ENCODE assay signal across 18 mouse cellular contexts in the genomic region with DNA sequence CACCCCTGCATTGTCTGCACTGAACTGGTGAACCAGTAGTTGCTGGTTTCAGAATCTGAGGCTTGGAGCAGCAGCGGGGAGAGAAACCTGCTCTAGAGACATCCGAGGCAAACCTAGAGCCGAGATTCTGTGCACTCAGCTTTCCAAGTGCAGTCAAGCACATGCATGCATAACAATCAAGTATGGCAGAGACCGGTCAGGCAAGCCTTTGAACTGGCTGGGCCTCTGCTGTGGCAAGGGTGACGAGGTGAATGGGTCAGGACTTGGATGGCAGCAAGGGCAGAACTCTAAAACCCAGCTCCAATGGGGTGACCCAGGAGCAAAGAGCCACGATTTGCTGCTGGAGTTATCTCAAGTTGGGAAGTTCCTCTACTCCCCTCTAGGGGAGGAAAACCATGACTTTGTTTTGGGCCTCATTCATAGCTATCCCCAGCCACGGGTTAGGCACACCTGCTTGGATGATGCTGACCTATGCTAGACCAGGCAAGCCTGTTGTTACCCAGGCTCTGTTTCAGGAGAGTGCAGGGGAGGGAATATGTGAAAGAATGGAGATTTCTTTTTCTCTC. TPM values are rescaled to one million over a fixed set of nuclear protein-coding genes. Genes with fewer than 3 reads are reported as not detected.
DNase-seq lines count a peak whose midpoint lies in the region; ATAC-seq and TF ChIP-seq lines count a peak whose summit lies in the region.
"Had no signal": no experiment of that assay in that cellular context is flagged by ENCODE, and none has a peak within 500 bp of the region (broad histone marks: within the 10 kb centered on the region; RNA-seq: fewer than 3 reads in every experiment).

No protein-coding gene starts in this region.

- H3K9ac ChIP-seq in heart, postnatal 0 days (replicated peaks; ENCODE audit: low read depth, low read length): no peak overlapping the region
- no peak overlapping the region for H3K9ac ChIP-seq in midbrain, embryonic 11.5 days (ENCODE audit: low read length)
- H3K9ac ChIP-seq in midbrain, embryonic 13.5 days (replicated peaks): no peak overlapping the region
- H3K9ac ChIP-seq in stomach, postnatal 0 days (ENCODE audit: low read length): no peak overlapping the region
- H3K9ac ChIP-seq: limb, embryonic 13.5 days; midbrain, embryonic 12.5 days had no signal

- H3K4me1 ChIP-seq in heart, postnatal 0 days (ENCODE audit: control insufficient read depth, insufficient read depth): no peaks in the 10 kb centered on the region
- peaks cover 9% of the 10 kb centered on the region; the same call in 1 of the 2 replicates for H3K4me1 ChIP-seq in midbrain, embryonic 11.5 days (ENCODE audit: control insufficient read depth, insufficient read depth, low read length)
- peaks cover 23% of the 10 kb centered on the region for H3K4me1 ChIP-seq in midbrain, embryonic 13.5 days (replicated peaks)
- no peaks in the 10 kb centered on the region for H3K4me1 ChIP-seq in stomach, postnatal 0 days (replicated peaks; ENCODE audit: control insufficient read depth, insufficient read depth)

- intact Hi-C loops in heart, postnatal 25 days (cut with DNase I): no loop called here

- no peaks in the 10 kb centered on the region for H3K9me3 ChIP-seq in heart, postnatal 0 days (replicated peaks; ENCODE audit: control insufficient read depth, low read length)
- H3K9me3 ChIP-seq in midbrain, embryonic 11.5 days (ENCODE audit: control insufficient read depth, low read length): no peaks in the 10 kb centered on the region
- no peaks in the 10 kb centered on the region for H3K9me3 ChIP-seq in midbrain, embryonic 13.5 days
- no peaks in the 10 kb centered on the region for H3K9me3 ChIP-seq in stomach, postnatal 0 days (ENCODE audit: control insufficient read depth, low read length)
- H3K9me3 ChIP-seq: limb, embryonic 13.5 days; midbrain, embryonic 12.5 days had no signal

- H3K4me2 ChIP-seq in heart, postnatal 0 days (ENCODE audit: low read depth, low read length): no peak overlapping the region
- no peak overlapping the region for H3K4me2 ChIP-seq in midbrain, embryonic 11.5 days
- no peak overlapping the region for H3K4me2 ChIP-seq in midbrain, embryonic 13.5 days (replicated peaks)
- H3K4me2 ChIP-seq in stomach, postnatal 0 days (replicated peaks; ENCODE audit: low read depth): no peak overlapping the region
- H3K4me2 ChIP-seq: limb, embryonic 13.5 days; midbrain, embryonic 12.5 days had no signal

- H3K36me3 ChIP-seq in heart, postnatal 0 days (replicated peaks; ENCODE audit: control insufficient read depth, insufficient read depth, low read length): no peaks in the 10 kb centered on the region
- H3K36me3 ChIP-seq in midbrain, embryonic 11.5 days (ENCODE audit: control insufficient read depth, insufficient read depth, low read length): no peaks in the 10 kb centered on the region
- H3K36me3 ChIP-seq in midbrain, embryonic 13.5 days: no peaks in the 10 kb centered on the region
- H3K36me3 ChIP-seq in stomach, postnatal 0 days (ENCODE audit: control insufficient read depth, insufficient read depth, low read length): no peaks in the 10 kb centered on the region
- H3K36me3 ChIP-seq: limb, embryonic 13.5 days; midbrain, embryonic 12.5 days had no signal

- ATAC-seq in heart, postnatal 0 days (ENCODE audit: insufficient read depth, low read depth): no peak
- no peak for ATAC-seq in midbrain, embryonic 11.5 days (ENCODE audit: low FRiP score)
- no peak for ATAC-seq in midbrain, embryonic 13.5 days
- no peak for ATAC-seq in stomach, postnatal 0 days (ENCODE audit: low FRiP score, low TSS enrichment)

- WGBS in heart, postnatal 0 days: 64% methylated on average over 7 of the region's 7 CpGs
- 60% methylated on average over 7 of the region's 7 CpGs for WGBS in midbrain, embryonic 11.5 days
- 49% methylated on average over 7 of the region's 7 CpGs for WGBS in midbrain, embryonic 13.5 days
- 56% methylated on average over 7 of the region's 7 CpGs for WGBS in stomach, postnatal 0 days

- TF ChIP-seq EP300 in heart, postnatal 0 days (IDR thresholded peaks at IDR 0.05; ENCODE audit: low read depth): no peak
- TF ChIP-seq EP300 in stomach, postnatal 0 days (optimal IDR thresholded peaks at IDR 0.05): no peak

- TF ChIP-seq POLR2A in brain, embryonic 14.5 days (IDR thresholded peaks at IDR 0.05; ENCODE audit: borderline replicate concordance, extremely low read depth, insufficient read depth, insufficient read length, poor library complexity, severe bottlenecking): no peak

- DNase-seq in heart, postnatal 0 days (ENCODE audit: low spot score): no peak
- no peak for DNase-seq in heart, postnatal 25 days (ENCODE audit: low spot score)
- DNase-seq in midbrain, embryonic 11.5 days (ENCODE audit: low spot score, missing footprints): peak; percentile 79
- no peak for DNase-seq in brain, embryonic 14.5 days (ENCODE audit: low read depth)
- no peak for DNase-seq in stomach, postnatal 0 days (ENCODE audit: low spot score)
- no peak for DNase-seq in frontal cortex, postnatal 25 days (ENCODE audit: low spot score in 2 of 2)
- no peak for DNase-seq in c-Kit-positive CD71-positive TER-119-positive erythroid progenitor cells, embryonic 14.5 days (ENCODE audit: low spot score)
- DNase-seq: adrenal gland, postnatal 10 days; cerebellum, postnatal 25 days; gastrocnemius, adult 2 months; heart, postnatal 4 days; kidney, postnatal 25 days; layer of hippocampus, postnatal 36 days; right cerebral cortex, postnatal 4 days; thymus, postnatal 4 days had no signal

- no peaks in the 10 kb centered on the region for H3K27me3 ChIP-seq in heart, postnatal 0 days (ENCODE audit: control insufficient read depth, insufficient read depth, low read length)
- H3K27me3 ChIP-seq in midbrain, embryonic 11.5 days (ENCODE audit: control insufficient read depth, insufficient read depth, low read length): no peaks in the 10 kb centered on the region
- H3K27me3 ChIP-seq in midbrain, embryonic 13.5 days: no peaks in the 10 kb centered on the region
- H3K27me3 ChIP-seq in stomach, postnatal 0 days (ENCODE audit: control insufficient read depth, insufficient read depth, low read length): no peaks in the 10 kb centered on the region

- 0 out of 2 replicates have a peak, but pooled peaks have one; percentile 11 for TF ChIP-seq CTCF in heart, postnatal 0 days (IDR thresholded peaks at IDR 0.05; ENCODE audit: low read depth)
- TF ChIP-seq CTCF in brain, embryonic 14.5 days (IDR thresholded peaks at IDR 0.05; ENCODE audit: borderline replicate concordance, extremely low read depth, insufficient read depth, insufficient read length): peak; percentile 32; the same call in 1 of the 2 replicates
- peak; percentile 50 for TF ChIP-seq CTCF in stomach, postnatal 0 days (IDR thresholded peaks at IDR 0.05; ENCODE audit: low read depth)

- H3K27ac ChIP-seq in heart, postnatal 0 days (ENCODE audit: low read depth): no peak overlapping the region
- H3K27ac ChIP-seq in midbrain, embryonic 11.5 days (ENCODE audit: low read depth, low read length): no peak overlapping the region
- no peak overlapping the region for H3K27ac ChIP-seq in midbrain, embryonic 13.5 days
- H3K27ac ChIP-seq in stomach, postnatal 0 days (replicated peaks): no peak overlapping the region
- H3K27ac ChIP-seq: gastrocnemius, adult 2 months; limb, embryonic 13.5 days; midbrain, embryonic 12.5 days had no signal

- no peak overlapping the region for H3K4me3 ChIP-seq in heart, postnatal 0 days (ENCODE audit: low read depth, low read length)
- H3K4me3 ChIP-seq in midbrain, embryonic 11.5 days (ENCODE audit: low read depth, low read length): no peak overlapping the region
- no peak overlapping the region for H3K4me3 ChIP-seq in midbrain, embryonic 13.5 days (replicated peaks)
- H3K4me3 ChIP-seq in stomach, postnatal 0 days (ENCODE audit: low read depth, low read length): no peak overlapping the region
- H3K4me3 ChIP-seq: gastrocnemius, adult 2 months; limb, embryonic 13.5 days; midbrain, embryonic 12.5 days had no signal

RNA-seq across cellular contexts. Expression of a gene that starts 27.1 kb away (rescaled TPM):
- total RNA-seq in heart, postnatal 0 days (2014; rRNA removed; ENCODE audit: low replicate concordance): 24.8 and 54.7 TPM in 2 replicates
- 2.5 and 3.0 TPM in 2 replicates for polyA plus RNA-seq in heart, postnatal 0 days (2015; fragmentation: Nextera tagmentation; extraction: Ambion mirVana)
- 10 to 100 TPM; 55.4 to 64.8 TPM for total RNA-seq in heart, postnatal 25 days (2021)
- polyA plus RNA-seq in midbrain, embryonic 11.5 days (2014; fragmentation: Nextera tagmentation; extraction: Ambion mirVana): 3.4 and 3.8 TPM in 2 replicates
- polyA plus RNA-seq in midbrain, embryonic 13.5 days (2015; fragmentation: Nextera tagmentation; extraction: Ambion mirVana): 4.6 TPM in 2 replicates
- polyA plus RNA-seq in brain, embryonic 14.5 days (2012; rRNA removed): 15.3 and 15.7 TPM in 2 replicates
- 1.5 and 1.8 TPM in 2 replicates for polyA plus RNA-seq in stomach, postnatal 0 days (2015; fragmentation: Nextera tagmentation; extraction: Ambion mirVana)
